Mouse (Mus musculus) CH12.LX (cell line): Measurements from ENCODE around the gene Phb2. TPM values are rescaled to one million over a fixed set of nuclear protein-coding genes. Genes with fewer than 3 reads are reported as not detected.

Source experiments
- DNase-seq: peaks from one replicate; pipeline ENCODE4 v3.0.0-alpha.2; 2013; ENCODE audit errors: extremely low read depth
- H3K27ac ChIP-seq: 2 replicates; pipeline ENCODE4 v1.5.1; 2012; ENCODE audit warnings: low read depth, mild to moderate bottlenecking, control low read depth, moderate library complexity; ENCODE audit not compliant: insufficient read depth
- H3K27me3 ChIP-seq: replicated peaks from 2 replicates; pipeline ENCODE3; 2012; ENCODE audit warnings: inconsistent platforms
- H3K36me3 ChIP-seq, 2 experiments: replicated peaks in 1 of 2; 2 replicates each; pipeline versions ENCODE3 to v1.6.1; 2012; ENCODE audit warnings: inconsistent platforms in 1 of 2, low read length in 1 of 2, mild to moderate bottlenecking in 1 of 2, mixed read lengths in 1 of 2, moderate library complexity in 1 of 2; ENCODE audit not compliant: control insufficient read depth in 1 of 2, insufficient read depth in 1 of 2
- H3K4me1 ChIP-seq, 2 experiments: 2 replicates each; pipeline ENCODE4 v1.6.1; 2012; ENCODE audit warnings: inconsistent platforms in 1 of 2, moderate library complexity in 1 of 2; ENCODE audit not compliant: insufficient read depth in 2 of 2, control insufficient read depth in 1 of 2
- H3K4me2 ChIP-seq: 2 replicates; pipeline ENCODE4 v1.6.1; 2012; ENCODE audit warnings: low read depth, mild to moderate bottlenecking, control low read depth; ENCODE audit not compliant: poor library complexity, insufficient read depth, severe bottlenecking
- H3K4me3 ChIP-seq, 3 experiments: fragments of 150-350 bp in 1 of 3; sonication (generic) in 1 of 3; replicated peaks in 1 of 3; 2 replicates each; pipeline versions ENCODE3 to v1.5.1; 2011 to 2012; ENCODE audit warnings: low read depth in 2 of 3, low read length in 2 of 3, mild to moderate bottlenecking in 2 of 3, moderate library complexity in 2 of 3, control low read depth in 1 of 3, improper control_type of control experiment in 1 of 3, inconsistent platforms in 1 of 3, mixed read lengths in 1 of 3; ENCODE audit not compliant: poor library complexity in 1 of 3
- H3K79me2 ChIP-seq: replicated peaks from 2 replicates; pipeline ENCODE4 v1.6.1; 2012; ENCODE audit warnings: mild to moderate bottlenecking, moderate library complexity; ENCODE audit not compliant: control insufficient read depth, poor library complexity, insufficient read depth, severe bottlenecking; ENCODE audit errors: extremely low read depth
- H3K9ac ChIP-seq: 2 replicates; pipeline ENCODE4 v1.6.1; 2012; ENCODE audit warnings: low read depth, mild to moderate bottlenecking, control low read depth, moderate library complexity; ENCODE audit not compliant: insufficient read depth
- H3K9me3 ChIP-seq: replicated peaks from 2 replicates; pipeline ENCODE3; 2012; ENCODE audit warnings: low read length, inconsistent platforms, mixed read lengths
- BHLHE40 ChIP-seq: IDR thresholded peaks from 2 replicates; pipeline ENCODE4 v1.6.1; 2011; ENCODE audit warnings: mild to moderate bottlenecking, low read depth, low read length, improper control_type of control experiment
- CTCF ChIP-seq, 2 experiments: IDR thresholded peaks in 1 of 2; conservative IDR thresholded peaks in 1 of 2; 2 replicates each; pipeline ENCODE4 v1.5.1; 2011 to 2012; ENCODE audit warnings: low read depth in 2 of 2, low read length in 2 of 2, improper control_type of control experiment in 1 of 2, inconsistent platforms in 1 of 2, mild to moderate bottlenecking in 1 of 2, moderate library complexity in 1 of 2
- ELF1 ChIP-seq: IDR thresholded peaks from 2 replicates; pipeline ENCODE4 v1.6.1; 2014; ENCODE audit warnings: low read depth, mild to moderate bottlenecking, inconsistent platforms, low read length, improper control_type of control experiment
- EP300 ChIP-seq: IDR thresholded peaks from 2 replicates; pipeline ENCODE4 v1.6.1; 2011; ENCODE audit warnings: low read length, improper control_type of control experiment
- JUND ChIP-seq: conservative IDR thresholded peaks from 2 replicates; pipeline ENCODE4 v1.6.1; 2011; ENCODE audit warnings: low read depth, low read length, improper control_type of control experiment
- MAFK ChIP-seq: IDR thresholded peaks from 2 replicates; pipeline ENCODE4 v1.6.1; 2011; ENCODE audit warnings: low read length, improper control_type of control experiment; ENCODE audit not compliant: insufficient replicate concordance
- MAX ChIP-seq: IDR thresholded peaks from 2 replicates; pipeline ENCODE4 v1.6.1; 2011; ENCODE audit warnings: low read length, improper control_type of control experiment
- MEF2A ChIP-seq: IDR thresholded peaks from 2 replicates; pipeline ENCODE4 v1.6.1; 2014; ENCODE audit warnings: low read depth, mild to moderate bottlenecking, inconsistent platforms, low read length, improper control_type of control experiment, borderline replicate concordance
- MXI1 ChIP-seq: IDR thresholded peaks from 2 replicates; pipeline ENCODE4 v1.6.1; 2011; ENCODE audit warnings: mild to moderate bottlenecking, low read depth, low read length, improper control_type of control experiment
- MYC ChIP-seq: IDR thresholded peaks from 2 replicates; pipeline ENCODE4 v1.6.1; 2011; ENCODE audit warnings: low read depth, mild to moderate bottlenecking, improper control_type of control experiment, low read length
- NELFE ChIP-seq: IDR thresholded peaks from 2 replicates; pipeline ENCODE4 v1.6.1; 2011; ENCODE audit warnings: low read depth, low read length, improper control_type of control experiment
- NRF1 ChIP-seq: IDR thresholded peaks from 2 replicates; pipeline ENCODE4 v1.6.1; 2014; ENCODE audit warnings: low read depth, mild to moderate bottlenecking, inconsistent platforms, low read length, improper control_type of control experiment, moderate library complexity
- POLR2A ChIP-seq: IDR thresholded peaks from 2 replicates; pipeline ENCODE4 v1.6.1; 2011; ENCODE audit warnings: low read depth, mild to moderate bottlenecking, improper control_type of control experiment, low read length
- RAD21 ChIP-seq: IDR thresholded peaks from 2 replicates; pipeline ENCODE4 v1.6.1; 2011; ENCODE audit warnings: low read depth, mild to moderate bottlenecking, low read length, improper control_type of control experiment, moderate library complexity
- SIN3A ChIP-seq: IDR thresholded peaks from 2 replicates; pipeline ENCODE4 v1.6.1; 2012; ENCODE audit warnings: low read length, improper control_type of control experiment, inconsistent platforms
- USF1 ChIP-seq: IDR thresholded peaks from 2 replicates; pipeline ENCODE4 v1.6.1; 2014; ENCODE audit warnings: low read depth, mild to moderate bottlenecking, inconsistent platforms, low read length, improper control_type of control experiment
- USF2 ChIP-seq: conservative IDR thresholded peaks from 2 replicates; pipeline ENCODE4 v1.6.1; 2011; ENCODE audit warnings: low read depth, low read length, improper control_type of control experiment
- ZC3H11A ChIP-seq: IDR thresholded peaks from 2 replicates; pipeline ENCODE4 v1.6.1; 2012; ENCODE audit warnings: low read depth, mild to moderate bottlenecking, inconsistent platforms, low read length, improper control_type of control experiment
- ZNF384 ChIP-seq: IDR thresholded peaks from 2 replicates; pipeline ENCODE4 v1.6.1; 2012; ENCODE audit warnings: low read depth, low read length, improper control_type of control experiment, inconsistent platforms
- dilution Hi-C: fragments of 300-500 bp; cut with MboI; formaldehyde crosslinking; loops from 2 replicates; pipeline ENCODE4 v1.14.3; 2020; ENCODE audit warnings: low sequenced_read_pairs; ENCODE audit not compliant: extremely low pct_unique_long_range_greater_than_20kb, extremely low pct_ligation_motif_present
- in situ Hi-C: fragments of 300-500 bp; cut with MboI; formaldehyde crosslinking; loops from 3 replicates; pipeline ENCODE4 v1.14.3; 2019; ENCODE audit warnings: low sequenced_read_pairs, low pct_ligation_motif_present, low pct_unique_long_range_greater_than_20kb, mixed read lengths
- polyA plus RNA-seq: library from polyadenylated mRNA; unstranded; fragments of >175 nt; gene quantifications from 2 replicates; pipeline ENCODE4 v1.2.1, GENCODE M21; 2012; ENCODE audit warnings: low read depth; ENCODE audit not compliant: insufficient read length
- total RNA-seq, 2 experiments: library from RNA; depleted of rRNA; stranded (reverse); fragments of 300-350 nt in 1 of 2; fragments of >200 nt in 1 of 2; gene quantifications; 2 replicates each; pipeline ENCODE4 v1.2.3; 2012 to 2014

Gene Phb2
- total and polyA plus RNA-seq, 3 experiments: 380 to 694 (median 440) TPM

DNA sequence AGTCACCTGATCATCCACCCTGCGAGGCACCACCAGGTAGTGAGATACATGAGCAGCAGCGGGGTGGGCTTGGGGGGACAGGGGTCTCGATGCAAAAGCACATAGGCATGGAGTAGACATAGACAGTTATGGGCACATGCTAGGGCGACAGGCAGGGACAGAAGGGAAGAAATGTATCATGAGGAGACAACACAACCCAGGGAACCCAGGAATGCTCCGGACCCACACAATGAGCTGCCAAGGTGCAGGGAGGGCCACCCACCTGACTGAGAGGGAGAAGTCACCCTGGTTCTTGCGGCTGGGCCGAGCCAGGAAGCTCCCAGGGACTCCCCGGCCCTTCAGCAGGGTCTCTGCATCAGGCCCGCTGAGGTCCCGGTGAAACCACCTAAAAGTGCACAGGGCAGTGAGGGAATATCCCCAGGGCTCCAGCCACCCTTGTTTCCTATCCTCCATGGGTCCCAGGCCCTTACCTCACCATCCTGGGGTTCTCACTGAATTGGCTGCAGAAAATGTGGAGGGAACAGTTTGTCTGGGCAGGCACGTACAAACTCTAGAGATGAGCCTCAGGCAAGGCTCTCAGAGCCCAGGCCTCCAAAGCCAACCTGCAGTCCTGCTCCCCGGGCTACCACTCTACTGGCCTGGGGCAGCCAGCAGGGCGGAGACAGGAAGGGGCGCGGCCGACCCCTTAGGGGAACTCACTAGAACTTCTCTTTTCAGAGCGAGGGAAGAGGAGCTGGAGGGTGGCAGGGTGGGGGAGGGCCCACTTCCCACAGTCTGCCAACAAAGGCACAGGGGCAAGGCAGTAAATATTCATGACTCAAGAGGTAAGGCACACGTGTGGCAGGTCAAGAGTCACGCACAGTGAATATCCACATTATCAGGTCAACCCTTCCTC lies 20.6 kb downstream of the Phb2 start (continued):
- TF ChIP-seq USF2 (no peak), CTCF (conservative IDR thresholded peaks at IDR 0.05 in 1 of 2, IDR thresholded peaks at IDR 0.05 in 1 of 2; ENCODE audit: low read depth in 2 of 2, low read length in 2 of 2) (no peak), MAX (peak; percentile 80), JUND (no peak), ELF1 (peak; percentile 77), MEF2A (peak; percentile 58), MYC (peak; percentile 79; the same call in 1 of the 2 replicates), USF1 (no peak), EP300 (peak; percentile 46; the same call in 1 of the 2 replicates), NELFE (peak; percentile 79), ZC3H11A (no peak), ZNF384 (no peak), MAFK (0 out of 2 replicates have a peak, but pooled peaks have one; percentile 33), RAD21 (no peak; the same call in 1 of the 2 replicates), SIN3A (peak; percentile 96), POLR2A (peak; percentile 91)
- TF ChIP-seq, all 38 proteins: peak for 26

DNA sequence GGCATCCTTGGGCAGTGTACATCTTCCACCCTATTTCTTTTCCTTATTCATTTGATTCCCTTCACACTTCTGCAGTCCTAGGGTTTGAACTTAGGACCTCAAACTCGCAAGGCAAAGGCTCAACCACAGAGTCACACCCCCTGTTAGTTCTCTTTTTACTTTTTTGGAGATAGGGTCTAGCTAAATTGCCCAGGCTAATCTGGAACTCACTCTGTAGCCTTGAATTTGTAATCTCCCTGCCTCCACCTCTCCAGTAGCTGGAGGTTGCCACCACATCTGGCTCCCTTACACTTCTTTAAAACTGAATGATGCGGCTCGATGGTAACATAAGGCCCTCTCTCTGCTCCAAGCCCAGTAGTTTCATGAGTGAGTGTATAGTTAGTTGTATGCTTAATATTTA lies 22.3 kb downstream of the Phb2 start:
- in situ Hi-C loops (no loop called here), dilution Hi-C loops (no loop called here)
- H3K9me3 ChIP-seq: no peaks in the 10 kb centered on the region

DNA sequence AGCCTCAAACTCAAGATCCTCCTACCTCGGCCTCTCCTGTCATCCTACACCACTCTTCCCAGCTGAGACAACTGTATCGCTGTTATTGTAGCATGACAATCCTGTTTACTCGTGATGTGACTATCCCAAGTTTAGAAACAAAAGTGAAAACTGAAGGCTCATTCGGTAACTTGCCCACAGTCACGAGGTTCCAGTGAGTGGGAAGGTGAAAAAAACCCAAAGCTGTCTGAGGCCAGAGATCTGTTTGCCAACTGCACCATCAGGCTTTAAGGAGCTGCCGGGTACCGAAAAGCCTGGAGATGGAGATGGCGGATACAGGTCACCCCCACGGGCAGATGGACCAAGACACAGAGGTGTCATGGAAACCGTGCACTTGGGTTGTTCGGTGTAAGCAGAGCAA lies 24.9 kb downstream of the Phb2 start:
- Histone ChIP-seq H3K4me3 (peak overlapping the region in 1 of 3 experiments; percentile 13), H3K9ac (peak overlapping the region; percentile 37; the same call in 1 of the 2 replicates), H3K36me3 (peaks cover 2% of the 10 kb centered on the region in 2 experiments), H3K9me3 (no peaks in the 10 kb centered on the region), H3K4me1 (peaks cover 32 to 74% of the 10 kb centered on the region in 2 experiments), H3K4me2 (peak overlapping the region; percentile 63), H3K27me3 (no peaks in the 10 kb centered on the region), H3K27ac (no peak overlapping the region), H3K79me2 (peaks cover 7% of the 10 kb centered on the region)
- TF ChIP-seq POLR2A (no peak), BHLHE40 (0 out of 2 replicates have a peak, but pooled peaks have one; percentile 40)
- DNase-seq: no peak
- dilution Hi-C loops: no loop called here
- in situ Hi-C loops: no loop called here

More for the DNA sequence above, 22.3 kb downstream of the Phb2 start:
- no peak for DNase-seq
- TF ChIP-seq NRF1 (no peak), MYC (no peak), MXI1 (no peak), ZNF384 (no peak)
- TF ChIP-seq, all 38 proteins: peak for 0
- Histone ChIP-seq H3K4me3 (no peak overlapping the region), H3K4me1 (peaks cover 33 to 77% of the 10 kb centered on the region in 2 experiments), H3K36me3 (peaks cover 7 to 17% of the 10 kb centered on the region in 2 experiments), H3K27me3 (no peaks in the 10 kb centered on the region), H3K9ac (no peak overlapping the region), H3K27ac (no peak overlapping the region), H3K4me2 (no peak overlapping the region), H3K79me2 (peaks cover 19% of the 10 kb centered on the region)
